Mouse (Mus musculus): Measurements from ENCODE around the gene 3110018I06Rik.

The 3110018I06Rik gene

DNA sequence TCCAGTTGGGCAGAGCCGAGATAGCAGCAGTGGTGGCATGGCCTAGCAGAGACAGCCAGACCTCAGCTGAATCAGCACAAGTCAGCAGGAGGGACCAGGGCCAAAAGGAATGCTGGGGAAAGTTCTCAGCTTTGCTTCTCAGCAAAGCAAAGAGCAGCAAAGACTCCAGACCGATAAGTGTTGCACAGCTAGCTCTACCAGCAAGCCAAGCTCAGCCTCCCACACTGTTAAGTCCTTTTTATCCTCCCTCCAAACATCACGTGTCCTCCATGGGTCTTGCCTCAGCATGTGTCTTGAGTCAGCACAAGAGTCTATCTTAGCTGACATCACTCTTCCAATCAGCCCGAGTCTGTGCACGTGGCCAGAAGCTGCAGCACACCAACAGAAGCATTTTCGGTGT is at the start of gene 3110018I06Rik:
Gene 3110018I06Rik (plus strand): TSS at position 262 of the 400 bp plus-strand sequence.
- no peak for DNase-seq (ENCODE audit: low read depth)

DNA sequence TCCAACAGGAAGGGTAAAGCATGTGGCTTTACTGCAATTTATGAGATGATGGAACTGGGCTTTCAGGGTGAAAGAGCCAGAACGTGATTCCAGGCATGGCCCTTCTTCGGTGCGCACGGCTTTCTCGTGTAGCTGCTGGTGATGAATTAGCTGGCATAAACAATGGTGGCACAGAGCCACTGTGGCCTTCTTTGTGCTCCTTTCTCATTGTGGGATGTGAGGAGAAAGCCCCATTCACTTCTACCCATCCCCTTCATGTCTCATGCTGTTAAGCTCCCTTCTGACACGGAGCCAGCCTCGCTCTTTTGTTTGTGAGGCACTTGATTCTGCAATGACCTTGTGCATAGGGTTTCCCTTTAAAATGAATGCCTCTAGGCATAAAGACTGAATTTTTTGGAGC is 43.8 kb upstream of the 3110018I06Rik start:
- DNase-seq (ENCODE audit: low read depth) = no peak

DNA sequence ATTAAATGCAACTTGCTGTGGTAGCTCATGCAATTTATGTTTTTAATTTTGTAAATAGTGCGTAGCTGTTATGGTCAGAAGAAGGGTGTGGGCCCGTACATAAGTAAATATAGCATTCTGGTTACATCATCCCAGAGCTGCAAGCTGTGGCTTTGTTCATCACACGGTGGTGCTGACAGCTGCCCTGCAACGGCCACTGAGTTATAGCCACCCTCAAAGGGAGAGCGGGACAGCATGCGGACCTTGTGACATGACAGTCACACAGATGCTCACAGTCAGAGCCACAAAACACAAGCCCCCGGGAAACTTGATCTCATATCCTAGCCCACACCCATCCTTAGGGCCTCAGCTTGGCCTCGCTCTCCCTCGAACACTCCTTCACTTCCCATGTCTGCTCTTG is 30.6 kb upstream of the 3110018I06Rik start:
- no peak for DNase-seq (ENCODE audit: low read depth)

DNA sequence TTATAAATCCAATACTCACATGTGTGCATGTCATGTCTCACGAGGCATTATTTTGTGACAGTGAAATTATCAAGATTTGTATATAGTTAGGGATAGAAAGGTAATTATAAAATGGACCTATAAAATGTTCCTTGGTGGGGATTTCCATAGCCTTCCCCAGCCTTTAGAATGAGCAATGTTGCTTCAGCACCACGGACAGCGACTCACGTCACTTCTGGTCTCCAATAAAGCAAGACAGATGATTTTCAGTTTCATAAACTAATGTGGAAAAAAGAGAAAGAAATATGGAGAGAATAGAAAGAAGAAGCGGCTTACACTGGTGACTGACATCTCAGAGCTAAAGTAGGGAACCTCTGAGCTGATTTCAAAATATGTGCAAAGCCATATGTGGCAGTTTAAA is 23.7 kb upstream of the 3110018I06Rik start:
- DNase-seq (ENCODE audit: low read depth) = peak; percentile 84

DNA sequence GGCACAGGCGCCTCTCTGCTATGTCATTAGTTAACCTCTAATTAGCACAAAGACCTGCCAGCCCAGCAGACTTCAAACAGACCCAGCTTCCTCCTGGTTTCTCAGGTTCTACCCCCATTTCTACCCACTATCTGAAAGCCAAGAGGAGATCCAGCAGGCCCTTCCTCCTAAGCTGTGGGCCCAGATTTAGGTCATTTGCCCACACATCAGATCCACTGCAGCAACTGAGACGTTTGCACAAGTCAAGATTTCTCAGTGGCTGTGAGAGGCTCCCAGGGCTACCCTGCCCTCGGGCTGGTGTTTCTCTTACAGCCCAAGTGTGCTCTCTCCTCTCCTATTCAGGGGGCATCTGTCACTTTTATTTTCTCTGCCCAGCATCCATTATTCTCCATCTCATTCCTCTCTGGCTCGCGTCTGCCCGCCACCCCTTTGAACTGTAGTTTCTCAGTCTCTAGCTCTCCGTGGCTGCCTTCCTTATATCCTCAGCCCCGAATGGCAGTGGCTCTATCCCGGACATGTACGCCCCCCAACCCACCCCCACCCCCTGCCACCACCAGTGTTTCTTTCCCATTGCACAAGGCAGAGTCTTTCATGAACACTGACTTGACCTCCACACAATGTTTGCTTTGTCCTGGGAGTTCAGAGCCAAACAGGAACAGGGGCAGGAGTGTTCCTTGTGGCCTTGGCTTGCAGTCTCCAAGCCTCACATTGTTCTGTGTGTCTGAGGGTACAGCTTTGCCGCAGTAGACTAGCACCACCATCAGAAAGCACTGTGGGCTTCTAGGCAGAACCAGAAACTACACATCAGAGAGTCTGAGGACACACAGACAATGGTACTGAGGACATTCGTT is 11.8 kb upstream of the 3110018I06Rik start:
- DNase-seq (ENCODE audit: low read depth) = no peak

DNA sequence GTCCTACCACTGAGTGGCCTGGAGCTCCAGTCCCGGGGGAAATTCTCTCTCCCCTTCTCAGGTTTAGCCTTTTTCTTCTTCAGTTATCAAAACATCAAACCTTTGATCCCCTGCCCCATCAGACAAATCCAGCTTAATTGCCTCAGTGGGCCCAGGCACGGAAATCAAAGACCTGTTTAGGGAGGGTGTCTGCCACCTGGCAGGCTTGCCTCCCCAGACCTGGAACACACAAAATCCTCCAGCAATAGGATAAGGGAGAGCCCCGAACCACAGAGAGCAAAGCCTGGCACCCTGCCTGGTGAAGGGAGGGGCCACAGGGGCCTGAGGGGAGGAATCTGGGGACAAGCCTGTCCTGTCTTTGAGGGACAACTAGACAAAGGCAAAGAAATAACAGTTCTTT is 9.1 kb upstream of the 3110018I06Rik start:
- DNase-seq (ENCODE audit: low read depth) = no peak

DNA sequence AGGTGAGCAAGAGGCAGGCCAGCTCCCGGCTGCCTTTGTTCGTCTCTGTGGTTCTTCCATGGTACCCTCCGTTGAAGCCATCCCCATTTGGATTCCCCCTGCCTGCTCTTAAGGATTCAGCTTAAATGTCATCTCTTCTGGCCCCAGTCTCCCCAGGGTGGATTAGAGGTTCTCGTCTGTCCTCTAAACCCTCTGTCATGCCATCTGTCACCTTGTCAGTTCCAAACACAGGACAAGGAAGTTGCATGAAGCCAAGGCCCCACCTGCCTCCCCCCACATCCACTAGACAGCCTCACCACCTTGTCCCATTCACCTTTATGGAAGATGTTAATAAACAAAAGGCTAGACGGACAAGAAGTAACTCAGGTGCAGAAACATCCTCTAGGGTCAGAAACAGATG is 5.4 kb upstream of the 3110018I06Rik start:
- DNase-seq (ENCODE audit: low read depth) = no peak

DNA sequence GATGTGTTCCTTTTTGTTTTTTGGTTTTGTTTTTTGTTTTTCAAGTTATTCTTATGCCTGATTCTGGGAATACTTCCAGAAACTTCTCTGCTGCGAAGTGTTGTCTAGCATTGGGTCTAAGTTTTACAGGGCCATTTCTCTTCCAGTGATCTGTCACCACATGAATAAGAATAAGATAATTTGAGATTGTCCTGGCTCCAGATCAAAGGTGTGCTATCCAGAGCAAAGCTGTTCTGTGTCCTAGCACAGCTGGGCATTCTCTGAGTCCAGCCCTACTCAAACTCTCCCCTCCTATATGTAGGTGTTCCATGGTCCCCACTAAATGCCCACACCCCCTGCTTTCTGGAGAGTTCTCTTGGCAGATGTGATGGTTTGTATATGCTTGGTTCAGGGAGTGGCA is 2.9 kb downstream of the 3110018I06Rik start:
- no peak for DNase-seq (ENCODE audit: low read depth)

DNA sequence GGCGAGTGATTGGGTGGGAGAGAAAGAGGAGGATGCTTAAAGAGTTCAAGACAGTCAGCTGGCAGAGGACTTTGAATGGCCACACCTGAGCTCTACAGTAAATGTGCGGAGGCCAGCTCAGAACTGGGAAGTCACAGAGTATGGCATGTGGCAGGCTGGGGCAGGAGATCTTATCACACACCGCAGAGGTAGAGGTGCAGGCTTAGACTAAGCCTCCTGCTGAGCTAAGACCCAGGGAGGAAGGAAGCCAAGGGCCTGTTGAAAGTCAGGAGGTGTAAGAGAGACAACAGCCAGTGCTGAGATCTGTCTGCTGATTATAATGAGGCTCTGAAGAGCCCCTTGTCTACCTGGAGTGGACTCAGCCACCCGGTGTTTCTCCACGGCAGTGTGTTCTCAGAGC is 8.5 kb downstream of the 3110018I06Rik start:
- DNase-seq (ENCODE audit: low read depth) = peak; percentile 50

DNA sequence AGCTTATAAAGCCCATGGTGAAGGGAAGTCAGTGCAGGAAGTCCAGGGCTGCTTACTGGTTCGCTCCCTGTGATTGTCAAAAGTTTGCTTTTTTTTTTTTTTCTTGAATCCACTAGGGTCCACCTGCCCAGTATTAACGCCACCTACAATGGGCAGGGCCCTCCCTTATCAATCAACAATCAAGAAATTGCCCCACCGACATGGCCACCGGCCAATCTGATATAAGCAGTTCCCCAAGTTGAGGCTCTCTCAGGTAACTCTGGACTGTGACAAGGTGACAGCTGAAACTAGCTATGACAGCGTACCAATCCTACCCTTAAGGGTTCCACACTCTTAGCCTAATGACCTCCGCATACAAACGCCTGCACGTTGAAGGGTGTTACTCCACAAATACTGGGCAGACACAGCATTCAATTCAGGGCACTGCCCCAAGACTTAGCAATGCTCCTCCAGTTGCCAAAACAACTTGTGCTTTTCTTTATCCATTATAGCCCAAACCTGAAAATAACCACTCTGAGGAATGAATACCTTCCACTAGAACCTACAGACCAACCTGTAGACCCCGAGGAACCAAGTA is 21.3 kb downstream of the 3110018I06Rik start:
- no peak for DNase-seq (ENCODE audit: low read depth)

DNA sequence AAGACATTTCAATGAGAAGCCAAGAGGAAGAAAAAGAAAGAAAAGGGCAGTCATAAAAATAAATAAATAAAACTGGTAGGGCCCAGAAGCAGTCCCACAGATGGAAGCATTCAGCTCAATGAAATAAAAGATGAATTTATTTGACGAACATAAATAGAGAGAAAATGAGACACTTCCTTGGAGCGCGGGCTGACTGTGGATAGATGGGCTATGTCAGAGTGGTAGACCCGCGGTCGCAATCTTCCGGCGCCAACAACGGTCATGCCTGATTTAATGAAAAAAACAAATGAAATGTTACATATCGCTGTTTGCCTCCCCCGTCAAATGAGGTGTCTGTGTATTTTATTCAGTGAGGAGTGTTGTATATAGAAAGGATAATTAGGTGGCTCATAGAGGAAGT is 22.7 kb downstream of the 3110018I06Rik start:
- no peak for DNase-seq (ENCODE audit: low read depth)

DNA sequence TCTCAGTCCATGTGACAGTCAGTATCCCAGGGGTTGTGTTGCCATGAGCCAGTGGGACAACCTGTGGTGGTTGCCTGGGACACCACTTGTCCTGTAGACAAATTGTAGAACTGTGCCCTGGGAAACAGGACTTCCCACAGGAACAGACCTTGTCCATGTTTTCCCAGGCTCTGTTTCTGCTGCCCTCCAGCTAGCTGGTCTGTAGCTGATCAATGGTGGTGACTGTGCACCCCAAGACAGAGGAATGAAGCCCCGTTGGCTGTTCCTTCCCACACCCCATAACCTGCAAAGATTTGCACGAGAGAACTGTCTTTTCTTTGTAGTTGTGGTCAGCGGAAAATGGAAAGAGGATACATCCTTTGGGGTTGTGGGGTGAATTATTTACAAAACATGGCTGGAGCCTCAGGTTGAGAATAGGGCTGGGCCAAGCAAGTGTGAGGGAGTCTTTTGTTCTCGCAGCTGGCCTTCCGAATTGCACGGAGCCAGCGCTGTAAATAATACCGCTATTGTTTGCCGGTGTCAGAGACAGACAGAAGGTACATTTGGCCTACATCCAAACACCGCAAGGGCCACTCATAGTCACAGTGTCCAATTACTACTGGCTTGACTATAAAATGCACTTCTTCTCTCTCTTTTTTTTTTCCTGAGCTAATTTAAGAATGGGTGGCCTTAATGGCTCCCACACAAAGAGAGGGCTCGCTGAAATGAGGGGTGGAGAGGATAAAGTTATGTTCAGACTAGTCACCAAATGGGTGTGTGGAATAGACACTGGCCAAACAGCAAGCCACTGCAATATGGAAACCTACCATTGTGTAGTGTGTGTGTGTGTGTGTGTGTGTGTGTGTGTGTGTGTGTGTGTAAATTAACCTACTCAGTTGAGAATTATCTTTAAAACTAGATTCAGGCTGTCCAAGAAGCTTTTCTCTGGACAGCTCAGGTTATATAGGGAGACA is 28.1 kb downstream of the 3110018I06Rik start:
- no peak for DNase-seq (ENCODE audit: low read depth)

DNA sequence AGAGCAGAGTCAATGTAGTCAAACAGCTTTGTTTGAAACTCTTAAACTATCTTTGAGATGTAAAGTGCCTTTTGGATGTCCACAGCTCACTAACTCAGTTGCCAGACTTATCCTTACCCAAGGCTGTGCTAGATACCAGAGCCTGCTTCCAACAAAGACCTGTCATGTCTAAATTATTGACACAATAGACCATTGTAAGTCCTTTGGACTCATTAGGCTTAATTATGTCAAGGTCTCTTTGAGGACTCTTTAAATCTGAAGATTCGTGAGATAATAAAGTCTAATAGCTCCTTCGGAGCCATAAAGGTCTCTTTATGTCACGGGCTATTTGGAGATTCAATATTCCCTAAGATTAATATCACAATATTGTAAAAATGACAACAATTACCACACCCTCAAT is 32.5 kb downstream of the 3110018I06Rik start:
- no peak for DNase-seq (ENCODE audit: low read depth)

DNA sequence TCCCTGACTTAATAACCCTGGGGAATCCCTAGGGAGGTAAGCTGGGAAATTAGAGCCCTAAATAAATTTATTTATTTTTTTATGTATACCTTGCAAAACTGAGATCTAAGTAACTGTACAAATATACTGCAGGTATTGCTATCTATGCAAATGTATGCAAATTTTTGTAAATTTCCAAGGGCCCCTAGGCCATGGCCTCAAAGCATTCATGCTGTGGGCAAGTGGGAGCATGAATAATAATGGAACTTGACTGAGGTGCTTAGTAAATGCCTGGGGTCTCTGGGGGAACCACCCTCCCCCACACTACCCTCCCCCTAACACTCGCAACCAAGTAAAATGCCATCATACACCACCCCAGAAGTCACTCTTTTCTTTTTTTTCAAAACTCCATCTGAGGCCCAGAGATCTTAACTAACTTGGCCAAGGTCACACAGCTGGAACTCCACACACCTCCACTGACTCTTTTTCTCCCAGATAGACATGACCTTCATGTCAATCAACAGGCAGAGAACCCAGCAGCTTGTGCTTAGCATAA is 40.0 kb downstream of the 3110018I06Rik start:
- DNase-seq (ENCODE audit: low read depth) = no peak

DNA sequence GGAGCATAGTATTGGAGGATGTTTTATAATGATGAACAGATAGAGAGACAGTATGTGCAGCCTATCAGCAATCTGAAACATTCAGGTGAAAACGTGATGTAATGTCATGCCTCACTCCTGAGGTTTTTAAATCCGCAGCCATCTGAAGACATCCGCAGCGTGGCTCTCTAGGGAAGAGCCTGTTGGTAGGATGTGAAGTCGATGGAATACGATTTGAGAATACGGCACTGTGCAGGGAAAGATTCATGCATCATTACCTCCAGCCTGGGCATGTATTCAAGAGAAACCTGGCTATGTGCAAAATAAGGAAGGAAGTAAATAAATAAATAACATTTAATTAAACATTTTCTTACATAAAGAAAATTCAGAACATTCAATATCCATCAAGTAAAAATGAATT is 44.4 kb downstream of the 3110018I06Rik start:
- no peak for DNase-seq (ENCODE audit: low read depth)
